Mouse (Mus musculus) WW6 (cell line): ENCODE measurements around the gene Csnk1e.
"Not testable (repeated sequence)": the region's sequence is repeated elsewhere in the genome, so short reads cannot be mapped to it uniquely, and the experiment has no call there.

Experiments used
- DNase-seq: peaks from one replicate; pipeline ENCODE4 v3.0.0-alpha.2; 2013; ENCODE audit warnings: low read depth, low spot score

Gene Csnk1e

GRCm38 (mm10) chr15:79455106-79455810, at the start of gene Csnk1e:
Gene Csnk1e (minus strand): TSS chr15:79455566.
- no peak for DNase-seq

- DNase-seq: no peak
These were observed 49.5 kb upstream of the Csnk1e start, which contains the start of gene Kcnj4 for GRCm38 (mm10) chr15:79504707-79505452. Gene Kcnj4 (minus strand): TSS chr15:79505241.

- no peak for DNase-seq
These were observed 48.1 kb upstream of the Csnk1e start for GRCm38 (mm10) chr15:79503438-79503837.

- no peak for DNase-seq
These were observed 47.5 kb upstream of the Csnk1e start for GRCm38 (mm10) chr15:79502891-79503341.

GRCm38 (mm10) chr15:79500110-79500509, 44.7 kb upstream of the Csnk1e start:
- DNase-seq: no peak

- no peak for DNase-seq
These were observed 38.2 kb upstream of the Csnk1e start for GRCm38 (mm10) chr15:79493527-79493926.

- no peak for DNase-seq
These were observed 34.1 kb upstream of the Csnk1e start for GRCm38 (mm10) chr15:79489463-79489862.

GRCm38 (mm10) chr15:79481181-79481688, 25.9 kb upstream of the Csnk1e start:
- no peak for DNase-seq

- no peak for DNase-seq
These were observed 21.9 kb upstream of the Csnk1e start for GRCm38 (mm10) chr15:79477227-79477626.

- DNase-seq: no peak
These were observed 18.4 kb upstream of the Csnk1e start for GRCm38 (mm10) chr15:79473638-79474355.

GRCm38 (mm10) chr15:79473042-79473441, 17.7 kb upstream of the Csnk1e start:
- DNase-seq: no peak

GRCm38 (mm10) chr15:79471095-79471494, 15.7 kb upstream of the Csnk1e start:
- DNase-seq: no peak

GRCm38 (mm10) chr15:79470583-79470982, 15.2 kb upstream of the Csnk1e start:
- no peak for DNase-seq

- no peak for DNase-seq
These were observed 14.2 kb upstream of the Csnk1e start for GRCm38 (mm10) chr15:79469577-79469976.

- DNase-seq: no peak
These were observed 11.4 kb upstream of the Csnk1e start for GRCm38 (mm10) chr15:79466601-79467286.

GRCm38 (mm10) chr15:79456546-79456945, 1.2 kb upstream of the Csnk1e start:
- DNase-seq: no peak

- DNase-seq: not testable (repeated sequence)
These were observed 738 bp upstream of the Csnk1e start for GRCm38 (mm10) chr15:79456104-79456503.

- no peak for DNase-seq
These were observed 1.5 kb downstream of the Csnk1e start for GRCm38 (mm10) chr15:79453831-79454230.

GRCm38 (mm10) chr15:79448041-79448440, 7.3 kb downstream of the Csnk1e start:
- no peak for DNase-seq

- no peak for DNase-seq
These were observed 9.3 kb downstream of the Csnk1e start for GRCm38 (mm10) chr15:79445786-79446654.
